Mouse (Mus musculus) myocyte (in vitro differentiated cells): ENCODE measurements around the gene Trim24.

ENCODE experiments used
- MYOD1 ChIP-seq, 3 experiments: IDR thresholded peaks; one replicate each; pipeline ENCODE4 v1.6.1; 2011; ENCODE audit warnings: control low read depth in 2 of 3, low read depth in 2 of 3, mild to moderate bottlenecking in 2 of 3, moderate library complexity in 1 of 3; ENCODE audit not compliant: insufficient read length in 2 of 3, control insufficient read depth in 1 of 3
- TCF3 ChIP-seq: IDR thresholded peaks from one replicate; pipeline ENCODE4 v1.6.1; 2011; ENCODE audit warnings: low read depth, control low read depth; ENCODE audit not compliant: insufficient read length

- TF ChIP-seq TCF3 (no peak), MYOD1 (IDR thresholded peaks at IDR 0.05; ENCODE audit: control insufficient read depth in 1 of 3, insufficient read length in 2 of 3, low read depth in 2 of 3) (no peak)
Measured at GRCm38 (mm10) chr6:37880586-37880985, 10.0 kb downstream of the Trim24 start.
